Mouse (Mus musculus) ES-Bruce4 (cell line): ENCODE measurements around the gene Fbxo28.

Experiments used
- CTCF ChIP-seq: IDR thresholded peaks from one replicate; pipeline ENCODE4 v1.8.1; 2011; ENCODE audit warnings: low read depth, low read length
- POLR2A ChIP-seq: IDR thresholded peaks from one replicate; pipeline ENCODE4 v1.8.1; 2011; ENCODE audit warnings: low read length; ENCODE audit not compliant: insufficient read depth

- TF ChIP-seq CTCF = no peak
- TF ChIP-seq POLR2A = no peak
Measured at GRCm38 (mm10) chr1:182309403-182309802, 32.0 kb downstream of the Fbxo28 start.
